Mouse (Mus musculus) gastrocnemius, postnatal 10 days (tissue): ENCODE data around the gene Prickle4. TPM values are rescaled to one million over a fixed set of nuclear protein-coding genes. Genes with fewer than 3 reads are reported as not detected.
A peak's percentile ranks its signal among the peaks of the same experiment; 100 is the strongest.
"Not testable (repeated sequence)": the region's sequence is repeated elsewhere in the genome, so short reads cannot be mapped to it uniquely, and the experiment has no call there.

ENCODE experiments used
- DNase-seq: peaks from one replicate; pipeline ENCODE4 v3.0.0; 2021; ENCODE audit warnings: mixed read lengths
- total RNA-seq, 2 experiments: library from RNA; stranded (reverse); gene quantifications; 2 replicates each; pipeline ENCODE4 v1.2.3; 2021

The Prickle4 gene
- total RNA-seq, 2 experiments from 2014 or later = 0.70 TPM; not detected in 1

DNA sequence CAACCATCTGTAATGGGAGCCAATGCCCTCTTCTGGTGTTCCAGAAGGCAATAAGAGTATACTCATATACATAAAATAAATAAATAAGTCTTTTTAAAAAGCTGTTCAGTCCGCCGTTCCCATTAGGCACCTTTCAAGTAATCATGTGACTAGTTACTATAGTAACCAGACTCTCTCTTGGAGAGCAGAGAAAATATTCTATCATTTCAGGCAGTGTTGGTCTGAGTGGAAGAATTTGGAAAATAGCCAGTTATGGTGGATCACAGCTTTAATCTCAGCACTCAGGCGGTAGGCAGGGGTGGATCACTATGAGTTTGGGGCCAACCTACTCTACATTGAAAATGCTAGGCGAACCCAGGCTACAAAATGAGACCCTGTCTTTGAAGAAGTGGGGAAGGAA, 25.4 kb downstream of the Prickle4 start:
- no peak for DNase-seq

- no peak for DNase-seq
Observed at GRCm38 (mm10) chr17:47664474-47664873, 30.1 kb downstream of the Prickle4 start.

DNA sequence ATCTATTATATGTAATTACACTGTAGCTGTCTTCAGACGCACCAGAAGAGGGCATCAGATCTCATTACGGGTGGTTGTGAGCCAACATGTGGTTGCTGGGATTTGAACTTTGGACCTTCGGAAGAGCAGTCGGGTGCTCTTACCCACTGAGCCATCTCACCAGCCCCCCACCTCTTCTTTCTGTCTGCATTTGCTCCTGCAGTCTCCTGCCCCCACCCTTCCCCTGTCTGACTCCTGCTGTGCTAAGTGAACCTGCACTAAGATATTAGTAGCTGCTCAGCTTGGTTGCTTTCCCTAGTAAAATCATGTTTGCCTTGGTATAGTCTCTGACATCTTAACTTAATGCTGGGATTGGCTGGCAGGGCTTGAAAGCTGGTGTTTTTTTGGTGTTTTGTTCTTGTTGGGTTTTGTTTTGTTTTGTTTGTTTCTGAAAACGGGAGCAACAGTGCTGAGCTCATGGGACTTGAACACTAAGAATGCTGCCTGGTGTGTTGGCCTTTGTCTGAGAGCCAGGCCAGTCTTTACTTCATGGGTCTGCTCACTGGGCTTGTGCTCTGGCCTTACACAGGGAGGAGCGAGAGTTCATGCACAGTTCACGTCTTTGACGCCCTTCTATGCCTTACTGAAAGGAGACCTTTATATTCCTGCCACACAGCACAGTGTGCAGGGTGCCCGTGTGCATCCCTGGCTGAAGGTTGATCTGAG, 31.4 kb downstream of the Prickle4 start:
- no peak for DNase-seq

- DNase-seq = no peak
Observed at GRCm38 (mm10) chr17:47658741-47659243, 35.7 kb downstream of the Prickle4 start.

- no peak for DNase-seq
Observed at GRCm38 (mm10) chr17:47657901-47658300, 36.6 kb downstream of the Prickle4 start.

DNA sequence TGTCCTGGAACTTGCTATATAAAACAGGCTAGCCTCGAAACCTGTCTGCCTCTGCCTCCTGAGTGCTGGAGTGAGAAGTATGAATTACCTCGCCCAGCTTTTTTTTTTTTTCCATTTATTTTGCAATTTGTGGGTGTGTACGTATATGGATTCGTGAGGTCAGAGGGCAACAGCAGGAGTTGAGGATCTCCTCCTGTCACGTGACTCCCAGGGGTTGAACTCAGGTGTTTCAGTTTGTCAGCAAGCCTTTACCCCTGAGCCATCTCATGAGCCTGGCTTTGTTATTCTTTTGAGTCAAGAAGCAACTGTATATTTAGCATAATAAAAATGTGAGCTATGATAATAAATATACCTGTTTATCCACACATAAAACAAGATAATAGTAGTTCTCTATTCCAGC, 38.8 kb downstream of the Prickle4 start:
- DNase-seq = no peak

- not testable (repeated sequence) for DNase-seq
Observed at GRCm38 (mm10) chr17:47654346-47654745, 40.2 kb downstream of the Prickle4 start.

- no peak for DNase-seq
Observed at GRCm38 (mm10) chr17:47651953-47652352, 42.6 kb downstream of the Prickle4 start.

DNA sequence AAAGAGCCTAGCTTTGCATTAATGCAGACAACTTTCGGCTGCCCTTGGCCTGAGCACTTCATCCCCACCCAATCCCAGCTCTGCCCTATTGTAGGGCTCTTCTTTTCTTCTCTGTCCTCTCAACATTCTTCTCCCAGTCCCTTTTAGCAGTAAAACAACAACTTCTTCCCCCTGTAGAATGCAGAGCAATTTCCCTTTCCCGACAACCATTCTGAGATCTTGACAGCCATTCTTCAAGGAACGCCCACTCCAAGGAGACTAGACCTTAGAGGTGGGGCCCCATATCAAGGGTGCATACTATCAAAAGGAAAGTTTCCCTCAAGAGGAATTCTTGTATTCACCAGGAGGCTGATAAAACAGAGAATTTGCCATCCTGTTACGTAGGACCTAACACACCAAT, 45.6 kb downstream of the Prickle4 start:
- no peak for DNase-seq

GRCm38 (mm10) chr17:47646683-47647082, 47.9 kb downstream of the Prickle4 start:
- DNase-seq = peak; percentile 67

DNA sequence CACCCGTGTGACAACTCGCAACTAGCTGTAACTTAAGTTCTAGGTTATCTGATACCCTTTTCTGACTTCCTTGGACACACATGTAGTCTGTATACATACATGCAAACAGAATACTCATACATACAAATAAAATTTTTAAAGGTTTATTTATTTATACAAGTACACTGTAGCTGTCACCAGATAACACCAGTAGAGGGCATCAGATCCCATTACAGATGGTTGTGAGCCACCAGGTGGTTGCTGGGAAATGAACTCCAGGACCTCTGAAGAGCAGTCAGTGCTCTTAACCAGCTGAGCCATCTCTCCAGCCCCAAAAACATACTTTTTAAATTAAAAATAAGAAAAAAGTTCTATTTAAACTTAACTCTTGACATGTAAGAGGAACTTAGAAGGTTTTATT, 51.5 kb downstream of the Prickle4 start:
- no peak for DNase-seq

Other genes with a start within 250 kb of the Prickle4 start
- gene Taf8, start 192.4 kb downstream of the Prickle4 start, total RNA-seq = 10 to 100 TPM in 1 of 2 experiments, 1 to 10 TPM in 1; 9.8 to 10.2 TPM
- 100 to 1,000 TPM in 1 of 2 experiments, 10 to 100 TPM in 1; 95.5 to 120 TPM for gene Ccnd3, start 189.7 kb downstream of the Prickle4 start, total RNA-seq
- gene Bysl, start 83.2 kb downstream of the Prickle4 start, total RNA-seq = 10 to 100 TPM; 13.0 TPM
- 10 to 100 TPM; 14.7 to 15.5 TPM for gene Med20, start 83.2 kb downstream of the Prickle4 start, total RNA-seq
- gene Gm20517, start 83.1 kb downstream of the Prickle4 start, total RNA-seq = 1 to 10 TPM; 1.8 to 2.1 TPM
- 1 to 10 TPM; 4.6 to 4.9 TPM for gene Usp49, start 64.0 kb downstream of the Prickle4 start, total RNA-seq
- 100 to 1,000 TPM; 175 to 181 TPM for gene Tomm6, start 6.3 kb downstream of the Prickle4 start, total RNA-seq
- 1 to 10 TPM; 3.5 to 3.9 TPM for gene Frs3, start 5.7 kb downstream of the Prickle4 start, total RNA-seq
- under 1 TPM; 0.68 to 0.88 TPM for gene Gm21981, start 281 bp downstream of the Prickle4 start, total RNA-seq
- gene Pgc, start 32.1 kb upstream of the Prickle4 start, total RNA-seq = not detected
- 10 to 100 TPM; 67.9 to 70.7 TPM for gene Tfeb, start 42.3 kb upstream of the Prickle4 start, total RNA-seq
- 10 to 100 TPM in 1 of 2 experiments, 1 to 10 TPM in 1; 7.2 to 10.0 TPM for gene Mdfi, start 140.0 kb upstream of the Prickle4 start, total RNA-seq
- gene Foxp4, start 229.9 kb upstream of the Prickle4 start, total RNA-seq = 10 to 100 TPM; 10.2 to 16.1 TPM